Mouse (Mus musculus): ENCODE results near the gene Chd4.
"Not testable (repeated sequence)": the region's sequence is repeated elsewhere in the genome, so short reads cannot be mapped to it uniquely, and the experiment has no call there.

Gene Chd4

GRCm38 (mm10) chr6:125095391-125096278 is at the start of gene Chd4:
TSS of gene Chd4 (plus strand) at chr6:125095981.
- DNase-seq (ENCODE audit: low spot score in 2 of 2): peak; percentile 91 to 93

- peak; percentile 39 to 67 for DNase-seq (ENCODE audit: low spot score in 2 of 2)
These were observed 49.1 kb upstream of the Chd4 start for GRCm38 (mm10) chr6:125046691-125047090.

- DNase-seq (ENCODE audit: low spot score in 2 of 2): no peak
These were observed 46.1 kb upstream of the Chd4 start, which contains the start of gene Acrbp for GRCm38 (mm10) chr6:125049678-125050077. TSS of gene Acrbp (plus strand) at chr6:125049689.

DNA sequence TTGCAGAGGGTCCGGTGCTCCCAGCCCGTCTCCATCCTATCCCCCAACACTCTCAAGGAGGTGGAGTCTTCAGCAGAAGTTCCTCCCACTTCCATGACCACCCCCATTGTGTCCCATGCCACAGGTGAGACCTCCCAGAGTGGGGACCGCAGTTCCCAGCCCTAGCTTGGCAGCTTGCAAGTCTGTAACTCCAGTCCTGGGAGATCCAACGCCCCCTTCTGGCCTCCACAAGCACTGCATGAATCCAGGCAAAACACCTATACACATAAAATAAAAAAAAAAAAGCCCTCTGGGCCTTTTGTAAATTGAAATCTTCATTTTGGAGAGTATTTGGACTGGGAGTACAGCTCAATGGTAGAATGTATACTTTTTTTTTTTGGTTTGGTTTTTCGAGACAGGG is 44.5 kb upstream of the Chd4 start:
- DNase-seq (ENCODE audit: low spot score in 2 of 2): no peak

DNA sequence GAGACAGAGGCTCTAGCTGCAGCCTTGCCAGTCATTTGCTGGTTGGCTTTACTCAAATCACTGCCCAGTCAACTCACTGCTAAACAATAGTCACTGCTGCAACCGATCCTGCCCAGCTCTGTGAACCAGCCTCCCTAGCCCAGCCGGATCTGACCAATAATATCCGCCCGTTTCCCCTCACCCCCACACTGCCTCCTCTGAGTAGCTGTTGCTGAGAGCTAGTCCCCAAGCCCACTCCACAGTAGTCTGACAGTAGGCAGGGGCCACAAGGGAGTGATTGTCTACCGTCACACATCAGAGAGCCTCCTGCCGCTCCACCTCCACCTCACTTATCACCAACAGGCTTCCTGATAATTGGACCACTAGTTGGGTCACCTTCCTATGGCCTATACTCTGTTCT is 34.3 kb upstream of the Chd4 start:
- no peak for DNase-seq (ENCODE audit: low spot score in 2 of 2)

DNA sequence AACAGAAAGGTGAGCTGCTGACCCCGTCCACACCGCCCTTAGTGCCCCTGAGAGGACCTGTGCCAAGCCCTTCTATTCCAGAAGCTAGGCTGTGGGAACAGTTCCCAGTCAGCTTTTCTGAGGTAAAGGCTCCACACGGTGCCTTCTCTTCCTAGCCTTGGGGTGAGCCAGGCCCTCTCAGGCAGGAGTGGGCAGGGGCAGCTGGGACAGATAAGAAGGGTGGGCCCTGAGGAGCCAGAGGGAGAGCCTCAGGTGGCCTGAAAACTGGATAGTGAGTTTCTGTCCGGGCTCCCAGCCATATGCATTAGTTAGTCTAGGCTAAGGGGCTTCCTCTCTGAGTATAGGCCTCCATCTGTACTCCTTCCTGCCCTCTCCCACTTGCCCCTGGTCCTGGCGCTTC is 33.3 kb upstream of the Chd4 start:
- DNase-seq (ENCODE audit: low spot score in 2 of 2): no peak

GRCm38 (mm10) chr6:125063906-125064305 is 31.9 kb upstream of the Chd4 start:
- no peak for DNase-seq (ENCODE audit: low spot score in 2 of 2)

DNA sequence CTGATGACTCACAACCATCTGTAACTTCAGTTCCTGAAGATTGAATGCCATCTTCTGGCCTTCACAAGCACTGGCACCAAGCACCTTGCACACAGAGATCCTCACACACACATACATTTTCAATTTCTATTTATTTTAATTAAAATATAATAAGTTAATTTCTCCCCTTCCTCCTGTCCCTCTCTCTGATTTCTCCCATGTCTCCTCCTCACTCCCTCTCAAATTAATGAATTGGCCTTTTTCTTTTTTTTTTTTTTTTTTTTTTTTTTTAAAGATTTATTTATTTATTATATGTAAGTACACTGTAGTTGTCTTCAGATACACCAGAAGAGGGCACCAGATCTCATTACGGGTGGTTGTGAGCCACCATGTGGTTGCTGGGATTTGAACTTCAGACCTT is 30.6 kb upstream of the Chd4 start:
- not testable (repeated sequence) for DNase-seq (ENCODE audit: low spot score in 2 of 2)

GRCm38 (mm10) chr6:125067571-125067995 is 28.2 kb upstream of the Chd4 start, which contains the start of gene Lpar5:
TSS of gene Lpar5 (plus strand) at chr6:125067920.
- DNase-seq (ENCODE audit: low spot score in 2 of 2): no peak

DNA sequence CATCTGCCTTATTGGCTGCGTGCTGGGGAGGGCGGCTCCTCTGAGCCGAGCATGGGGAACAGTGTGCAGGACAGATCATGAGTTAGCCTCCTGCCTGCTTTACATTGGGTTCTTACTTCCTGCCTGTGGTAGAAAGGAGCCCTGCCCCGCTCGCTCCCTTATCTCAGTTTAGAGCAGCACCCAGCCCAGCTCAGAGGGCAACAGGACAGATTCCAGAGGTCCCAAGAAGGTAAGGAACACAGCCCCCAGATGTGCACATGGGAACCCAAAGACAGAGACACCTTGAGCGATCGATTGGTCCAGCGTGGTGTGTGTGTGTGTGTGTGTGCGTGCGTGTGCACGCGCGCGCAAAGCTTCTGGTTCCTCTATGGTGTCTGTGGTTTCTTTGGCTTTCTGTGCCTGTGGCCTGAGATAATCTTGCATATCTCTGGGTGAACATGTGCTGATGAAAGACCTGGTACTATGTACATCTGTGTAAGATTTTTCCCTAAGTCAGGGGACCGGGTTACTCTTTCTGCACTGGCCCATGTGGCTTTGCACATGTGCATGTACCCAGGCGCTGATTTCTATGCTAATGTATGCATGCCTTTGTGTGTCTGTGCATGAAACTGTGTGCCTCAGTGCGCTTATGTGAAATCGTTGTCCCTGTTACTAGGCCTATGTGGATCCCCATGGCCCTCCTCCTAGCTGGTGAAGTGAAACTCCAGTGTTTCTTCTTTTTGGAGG is 24.4 kb upstream of the Chd4 start:
- DNase-seq (ENCODE audit: low spot score in 2 of 2): no peak

DNA sequence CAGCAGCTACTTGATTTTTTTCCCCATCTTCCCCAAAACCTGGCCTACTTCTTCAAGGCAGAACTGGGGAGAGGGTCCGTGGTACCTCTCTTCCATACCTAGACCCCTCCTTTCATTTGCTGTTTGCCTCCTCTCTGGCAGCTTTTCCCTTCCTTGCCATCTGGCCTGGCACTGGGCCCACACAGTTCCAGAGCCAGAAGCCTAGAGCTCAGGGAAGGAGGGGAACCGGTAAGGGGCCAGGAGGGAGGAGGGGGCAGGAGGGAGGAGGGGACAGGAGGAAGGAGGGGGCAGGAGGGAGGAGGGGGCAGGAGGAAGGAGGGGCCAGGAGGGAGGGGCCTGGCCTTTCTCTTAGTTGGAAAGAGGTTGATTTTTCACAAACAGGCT is 23.9 kb upstream of the Chd4 start:
- DNase-seq (ENCODE audit: low spot score in 2 of 2): peak in 1 of 2 experiments; percentile 48

- DNase-seq (ENCODE audit: low spot score in 2 of 2): no peak
These were observed 22.0 kb upstream of the Chd4 start for GRCm38 (mm10) chr6:125073825-125074224.

GRCm38 (mm10) chr6:125081394-125081793 is 14.4 kb upstream of the Chd4 start:
- no peak for DNase-seq (ENCODE audit: low spot score in 2 of 2)

- peak; percentile 75 to 79 for DNase-seq (ENCODE audit: low spot score in 2 of 2)
These were observed 13.8 kb upstream of the Chd4 start for GRCm38 (mm10) chr6:125081797-125082560.

GRCm38 (mm10) chr6:125082801-125083386 is 12.9 kb upstream of the Chd4 start:
- no peak for DNase-seq (ENCODE audit: low spot score in 2 of 2)

DNA sequence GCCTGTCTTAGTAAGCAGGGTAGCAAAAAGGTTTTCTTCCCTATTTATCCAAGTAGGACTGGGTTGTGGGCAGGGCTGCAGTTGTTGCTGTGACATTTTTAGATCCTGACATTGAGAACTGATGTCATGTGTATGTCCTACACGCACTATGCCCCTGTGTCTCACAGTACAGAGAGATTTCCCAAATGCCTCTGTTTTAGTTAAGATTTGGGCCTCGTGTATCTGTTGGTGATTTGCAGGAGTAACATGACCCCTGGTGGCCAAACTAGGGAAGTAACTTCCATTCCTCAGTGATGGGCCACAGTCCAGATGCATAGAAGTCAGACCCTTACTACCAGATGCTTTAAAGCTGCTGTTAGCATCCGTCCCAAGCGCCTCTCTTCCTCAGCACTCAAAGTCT is 11.4 kb upstream of the Chd4 start:
- DNase-seq (ENCODE audit: low spot score in 2 of 2): peak in 1 of 2 experiments; percentile 63

GRCm38 (mm10) chr6:125087937-125088336 is 7.8 kb upstream of the Chd4 start:
- DNase-seq (ENCODE audit: low spot score in 2 of 2): no peak

- peak; percentile 52 to 69 for DNase-seq (ENCODE audit: low spot score in 2 of 2)
These were observed 7.0 kb upstream of the Chd4 start for GRCm38 (mm10) chr6:125088561-125089321.

- peak; percentile 70 to 87 for DNase-seq (ENCODE audit: low spot score in 2 of 2)
These were observed 6.1 kb upstream of the Chd4 start for GRCm38 (mm10) chr6:125089521-125090321.

All from frontal cortex, postnatal 14 days (tissue).